Mouse (Mus musculus) hindbrain, embryonic 14.5 days (tissue): ENCODE measurements around the gene Enpp7. TPM values are rescaled to one million over a fixed set of nuclear protein-coding genes. Genes with fewer than 3 reads are reported as not detected.
A peak's percentile ranks its signal among the peaks of the same experiment; 100 is the strongest.

Source experiments
- ATAC-seq: fragments of 200-750 bp; cut with Nextera tagmentation; 2 replicates; pipeline ENCODE4 v1.8.0; 2017; ENCODE audit warnings: moderate number of reproducible peaks, mild to moderate bottlenecking, moderate TSS enrichment, moderate library complexity; ENCODE audit not compliant: low FRiP score
- DNase-seq: peaks from one replicate; pipeline ENCODE4 v3.0.0-alpha.2; 2015; ENCODE audit warnings: low spot score
- H3K27ac ChIP-seq: fragments of 300-500 bp; sonication (generic); 2 replicates; pipeline ENCODE4 v1.5.1; 2014; ENCODE audit warnings: mild to moderate bottlenecking, moderate library complexity
- H3K27me3 ChIP-seq: fragments of 300-500 bp; sonication (generic); 2 replicates; pipeline ENCODE4 v1.6.1; 2014; ENCODE audit warnings: mild to moderate bottlenecking, low read length, mixed read lengths; ENCODE audit not compliant: control insufficient read depth, insufficient read depth
- H3K36me3 ChIP-seq: fragments of 300-500 bp; sonication (generic); replicated peaks from 2 replicates; pipeline ENCODE4 v1.6.1; 2014; ENCODE audit not compliant: control insufficient read depth, insufficient read depth
- H3K4me1 ChIP-seq: fragments of 300-500 bp; sonication (generic); replicated peaks from 2 replicates; pipeline ENCODE4 v1.6.1; 2014; ENCODE audit warnings: antibody characterized with exemption, low read length, mixed read lengths; ENCODE audit not compliant: control insufficient read depth, insufficient read depth
- H3K4me2 ChIP-seq: fragments of 300-500 bp; sonication (generic); replicated peaks from 2 replicates; pipeline ENCODE4 v1.6.1; 2014; ENCODE audit warnings: mild to moderate bottlenecking, moderate library complexity
- H3K4me3 ChIP-seq: fragments of 300-500 bp; sonication (generic); replicated peaks from 2 replicates; pipeline ENCODE4 v1.5.1; 2014; ENCODE audit warnings: mild to moderate bottlenecking, low read length
- H3K9ac ChIP-seq: fragments of 300-500 bp; sonication (generic); 2 replicates; pipeline ENCODE4 v1.6.1; 2014
- H3K9me3 ChIP-seq: fragments of 300-500 bp; sonication (generic); 2 replicates; pipeline ENCODE4 v1.6.1; 2016; ENCODE audit warnings: low read length; ENCODE audit not compliant: control insufficient read depth
- WGBS: fragments of 180-500 bp; shearing (Covaris S2); extraction: QIAGEN DNeasy Blood & Tissue Kit; methylation state at CpG from one replicate; pipeline ENCODE4 v1.1.7; 2014; 5-methylcytosine and 5-hydroxymethylcytosine counted together
- polyA plus RNA-seq: library from polyadenylated mRNA; unstranded; fragments of >200 nt; fragmentation: Nextera tagmentation; extraction: Ambion mirVana; gene quantifications from 2 replicates; pipeline ENCODE4 v1.2.1, GENCODE M21; 2014

The Enpp7 gene
- polyA plus RNA-seq, 1 experiment from 2014 or later: not detected

- no peaks in the 10 kb centered on the region for H3K36me3 ChIP-seq
- H3K27ac ChIP-seq: no peak overlapping the region
- no peak for ATAC-seq
- no peak overlapping the region for H3K9ac ChIP-seq
- peaks cover 15% of the 10 kb centered on the region; the same call in 1 of the 2 replicates for H3K4me1 ChIP-seq
- H3K4me3 ChIP-seq: no peak overlapping the region
- no peak for DNase-seq
- H3K9me3 ChIP-seq: no peaks in the 10 kb centered on the region
- 46% methylated on average over 7 of the region's 7 CpGs for WGBS
- H3K27me3 ChIP-seq: no peaks in the 10 kb centered on the region
- no peak overlapping the region for H3K4me2 ChIP-seq
Measured at GRCm38 (mm10) chr11:118965078-118965477, 22.9 kb upstream of the Enpp7 start.

DNA sequence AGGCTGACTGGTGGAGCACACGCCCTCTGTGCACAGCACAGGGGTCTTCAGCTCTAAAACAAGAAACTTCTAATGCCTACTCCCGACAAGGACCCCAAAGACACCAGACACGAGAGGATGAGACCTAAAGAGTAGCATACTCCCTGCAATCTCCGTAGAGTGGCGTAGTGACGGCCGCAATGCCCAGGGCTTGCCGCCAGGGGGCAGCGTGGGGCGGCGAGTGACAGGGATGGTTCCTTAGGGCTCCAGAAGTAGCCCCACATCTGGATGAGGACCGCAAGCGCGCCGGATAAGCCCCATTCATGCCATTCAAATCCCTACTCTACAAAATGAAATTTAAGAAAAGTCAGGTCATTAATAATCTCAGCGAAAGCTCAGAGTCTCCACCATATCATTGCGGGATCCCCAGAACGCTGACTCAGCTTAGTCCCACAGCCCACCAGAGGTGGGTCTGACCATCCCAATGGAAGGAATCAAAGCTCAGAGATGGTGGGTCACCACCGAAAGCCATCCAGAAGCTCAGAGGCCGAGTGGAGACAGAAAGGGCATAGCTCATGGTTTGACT, 16.4 kb upstream of the Enpp7 start:
- WGBS: 38% methylated on average over 20 of the region's 20 CpGs
- Histone ChIP-seq H3K9me3 (no peaks in the 10 kb centered on the region), H3K4me1 (peaks cover 12% of the 10 kb centered on the region), H3K27me3 (no peaks in the 10 kb centered on the region), H3K36me3 (no peaks in the 10 kb centered on the region), H3K4me3 (no peak overlapping the region), H3K9ac (no peak overlapping the region), H3K4me2 (no peak overlapping the region), H3K27ac (no peak overlapping the region)
- DNase-seq (peak; percentile 52), ATAC-seq (no peak)

DNA sequence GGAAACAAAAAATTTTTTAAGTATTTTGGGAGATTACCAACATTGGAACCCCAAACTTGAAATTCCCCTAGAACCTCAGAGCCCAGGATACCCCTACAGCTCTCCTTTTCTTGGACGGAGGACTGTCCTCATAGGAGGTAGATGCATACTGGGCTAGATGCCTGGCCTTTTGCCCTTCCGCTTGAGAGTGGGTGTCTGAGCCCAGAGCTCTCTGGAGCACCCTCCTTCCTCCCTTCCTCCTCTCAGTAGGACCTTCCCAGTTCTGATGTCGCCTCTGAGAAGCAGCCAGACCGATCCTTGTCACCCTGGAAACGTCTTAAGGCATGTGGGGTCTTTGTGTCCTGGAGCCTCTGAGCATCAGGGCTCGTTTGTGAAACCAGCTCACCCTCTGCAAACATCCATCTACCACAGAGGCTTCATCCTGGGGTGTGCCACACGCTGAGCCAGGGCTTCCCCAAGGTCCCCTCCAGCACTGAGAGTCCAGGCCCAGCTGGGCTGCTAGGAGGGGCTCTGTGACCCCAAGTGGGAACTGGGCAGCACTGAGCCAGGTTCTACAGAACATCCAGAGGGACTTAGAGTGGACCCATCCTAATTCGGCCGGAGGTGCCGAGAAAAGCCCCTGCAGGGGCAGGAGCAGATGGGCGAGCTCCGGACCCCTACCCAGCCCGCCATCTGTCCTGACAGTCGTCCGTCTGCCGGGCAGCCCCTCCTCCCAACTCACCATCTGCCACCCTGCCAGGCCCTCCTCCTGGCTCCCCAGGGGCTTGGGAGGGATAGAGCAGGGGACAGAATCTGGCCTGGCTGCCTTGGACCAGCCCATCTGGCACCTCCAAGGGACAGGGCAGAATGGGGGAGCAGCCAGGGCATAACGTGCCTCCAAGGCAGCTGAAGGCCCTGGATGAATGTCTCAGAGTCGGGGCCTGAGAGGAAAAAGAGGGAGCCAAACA, 15.3 kb upstream of the Enpp7 start:
- no peaks in the 10 kb centered on the region for H3K36me3 ChIP-seq
- no peaks in the 10 kb centered on the region for H3K9me3 ChIP-seq
- H3K4me2 ChIP-seq: no peak overlapping the region
- ATAC-seq (peak; percentile 57), DNase-seq (no peak)
- H3K4me3 ChIP-seq: no peak overlapping the region
- no peaks in the 10 kb centered on the region for H3K27me3 ChIP-seq
- peaks cover 12% of the 10 kb centered on the region for H3K4me1 ChIP-seq
- no peak overlapping the region for H3K9ac ChIP-seq
- peak overlapping the region; percentile 70 for H3K27ac ChIP-seq
- 15% methylated on average over 18 of the region's 18 CpGs for WGBS

GRCm38 (mm10) chr11:118974340-118974739, 13.6 kb upstream of the Enpp7 start:
- H3K9ac ChIP-seq: no peak overlapping the region
- WGBS: 80% methylated on average over 7 of the region's 7 CpGs
- no peaks in the 10 kb centered on the region for H3K36me3 ChIP-seq
- DNase-seq (no peak), ATAC-seq (no peak)
- H3K4me2 ChIP-seq: no peak overlapping the region
- H3K4me3 ChIP-seq: no peak overlapping the region
- no peak overlapping the region for H3K27ac ChIP-seq
- no peaks in the 10 kb centered on the region for H3K27me3 ChIP-seq
- no peaks in the 10 kb centered on the region for H3K9me3 ChIP-seq
- H3K4me1 ChIP-seq: peaks cover 12% of the 10 kb centered on the region

GRCm38 (mm10) chr11:118975427-118975826, 12.6 kb upstream of the Enpp7 start:
- 0 out of 2 replicates have a peak overlapping the region, but pooled peaks have one; percentile 5 for H3K9ac ChIP-seq
- no peak overlapping the region for H3K4me3 ChIP-seq
- H3K27me3 ChIP-seq: no peaks in the 10 kb centered on the region
- no peaks in the 10 kb centered on the region for H3K9me3 ChIP-seq
- H3K27ac ChIP-seq: no peak overlapping the region
- H3K36me3 ChIP-seq: no peaks in the 10 kb centered on the region
- peaks cover 12% of the 10 kb centered on the region for H3K4me1 ChIP-seq
- WGBS: 2% methylated on average over 10 of the region's 10 CpGs
- ATAC-seq (no peak), DNase-seq (peak; percentile 92)
- H3K4me2 ChIP-seq: peak overlapping the region; percentile 27

- Histone ChIP-seq H3K4me1 (peaks cover 12% of the 10 kb centered on the region), H3K36me3 (no peaks in the 10 kb centered on the region), H3K27ac (no peak overlapping the region), H3K4me2 (peak overlapping the region; percentile 27), H3K4me3 (no peak overlapping the region), H3K9ac (0 out of 2 replicates have a peak overlapping the region, but pooled peaks have one; percentile 5), H3K9me3 (no peaks in the 10 kb centered on the region), H3K27me3 (no peaks in the 10 kb centered on the region)
- no peak for DNase-seq
- WGBS: 19% methylated on average over 12 of the region's 12 CpGs
- ATAC-seq: no peak
Measured at GRCm38 (mm10) chr11:118975917-118976316, 12.1 kb upstream of the Enpp7 start.

GRCm38 (mm10) chr11:118980388-118980787, 7.6 kb upstream of the Enpp7 start:
- 78% methylated on average over 2 of the region's 2 CpGs for WGBS

DNA sequence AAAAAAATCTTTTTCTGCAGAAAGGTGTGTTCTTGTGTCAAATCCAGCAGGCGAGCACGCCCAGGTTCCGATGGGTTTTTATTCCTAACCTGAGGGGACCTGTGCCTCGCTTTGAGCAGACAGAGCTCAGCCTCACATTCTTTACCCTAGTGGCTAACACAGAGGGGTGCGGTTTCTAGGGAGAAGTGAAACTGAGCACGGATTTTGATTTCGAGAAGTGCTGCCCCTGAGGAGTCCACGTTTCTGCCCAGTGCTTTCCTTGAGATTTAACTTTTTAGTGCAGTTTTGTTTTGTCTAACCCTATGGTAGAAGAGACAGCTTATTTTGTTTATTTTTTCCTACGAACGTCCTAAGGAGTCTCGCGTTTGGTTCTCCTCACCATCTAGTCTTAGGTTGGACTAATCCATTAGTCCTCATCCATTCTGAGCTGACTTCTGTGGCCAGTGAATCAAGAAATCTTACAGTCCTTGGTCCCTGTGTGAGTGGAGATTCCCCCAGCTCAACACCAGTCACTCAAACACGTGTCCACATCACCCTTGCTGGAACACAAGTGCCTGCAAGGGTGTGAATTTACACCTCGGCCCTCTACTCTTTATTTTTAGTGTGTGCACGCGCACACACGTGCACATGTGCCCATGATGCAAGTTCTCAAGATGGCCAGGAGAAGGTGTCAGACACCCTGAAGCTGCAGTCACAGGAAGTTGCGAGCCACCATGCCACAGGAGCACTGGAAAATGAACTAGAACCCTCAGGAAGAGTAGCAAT, 6.8 kb upstream of the Enpp7 start:
- DNase-seq (no peak), ATAC-seq (no peak)
- H3K27ac ChIP-seq: no peak overlapping the region
- H3K4me1 ChIP-seq: 0 out of 2 replicates have a peak, but pooled peaks cover 5% of the 10 kb centered on the region
- no peaks in the 10 kb centered on the region for H3K9me3 ChIP-seq
- no peak overlapping the region for H3K4me2 ChIP-seq
- no peak overlapping the region for H3K4me3 ChIP-seq
- WGBS: 71% methylated on average over 18 of the region's 18 CpGs
- no peak overlapping the region for H3K9ac ChIP-seq
- no peaks in the 10 kb centered on the region for H3K36me3 ChIP-seq
- no peaks in the 10 kb centered on the region for H3K27me3 ChIP-seq

More at GRCm38 (mm10) chr11:118980388-118980787, 7.6 kb upstream of the Enpp7 start:
- Histone ChIP-seq H3K4me2 (no peak overlapping the region), H3K9me3 (no peaks in the 10 kb centered on the region), H3K27ac (no peak overlapping the region), H3K36me3 (no peaks in the 10 kb centered on the region), H3K9ac (no peak overlapping the region), H3K4me3 (no peak overlapping the region), H3K4me1 (peaks cover 9% of the 10 kb centered on the region; the same call in 1 of the 2 replicates), H3K27me3 (no peaks in the 10 kb centered on the region)
- ATAC-seq (no peak), DNase-seq (no peak)

- ATAC-seq: no peak
- Histone ChIP-seq H3K4me1 (0 out of 2 replicates have a peak, but pooled peaks cover 5% of the 10 kb centered on the region), H3K36me3 (no peaks in the 10 kb centered on the region), H3K4me2 (no peak overlapping the region), H3K27ac (no peak overlapping the region), H3K4me3 (no peak overlapping the region), H3K9me3 (no peaks in the 10 kb centered on the region), H3K27me3 (no peaks in the 10 kb centered on the region), H3K9ac (no peak overlapping the region)
- WGBS: 66% methylated on average over 12 of the region's 12 CpGs
- no peak for DNase-seq
Measured at GRCm38 (mm10) chr11:118982593-118983113, 5.3 kb upstream of the Enpp7 start.
